26 mouse cellular contexts compared by ENCODE assay signal in genomic region chr4:102230898-102231297, GRCm38 (mm10).
DNase-seq lines count a peak whose midpoint lies in the region; ATAC-seq and TF ChIP-seq lines count a peak whose summit lies in the region.
"Had no signal": no experiment of that assay in that cellular context is flagged by ENCODE, and none has a peak within 500 bp of the region (broad histone marks: within the 10 kb centered on the region; RNA-seq: fewer than 3 reads in every experiment).

No protein-coding gene starts in this region.

- no peak overlapping the region for H3K9ac ChIP-seq in heart, embryonic 11.5 days (ENCODE audit: low read depth, low read length)
- no peak overlapping the region for H3K9ac ChIP-seq in CH12.LX (ENCODE audit: insufficient read depth, low read depth)
- H3K9ac ChIP-seq in midbrain, embryonic 14.5 days (replicated peaks; ENCODE audit: low read length) = no peak overlapping the region
- H3K9ac ChIP-seq: embryonic facial prominence, embryonic 13.5 days; embryonic facial prominence, embryonic 15.5 days; forebrain, embryonic 12.5 days had no signal

- no peak overlapping the region for H3K4me3 ChIP-seq in heart, embryonic 11.5 days (ENCODE audit: low read depth, low read length)
- H3K4me3 ChIP-seq in layer of hippocampus, adult 2 months = no peak overlapping the region
- no peak overlapping the region for H3K4me3 ChIP-seq in CH12.LX (replicated peaks in 1 of 3; ENCODE audit: low read depth in 2 of 3, low read length in 2 of 3, poor library complexity in 1 of 3)
- H3K4me3 ChIP-seq in midbrain, embryonic 14.5 days (replicated peaks; ENCODE audit: low read depth, low read length) = no peak overlapping the region
- H3K4me3 ChIP-seq: embryonic facial prominence, embryonic 13.5 days; embryonic facial prominence, embryonic 15.5 days; erythroblast, embryonic 14.5 days; forebrain, embryonic 10.5 days; forebrain, embryonic 12.5 days had no signal

- in situ Hi-C loops in CH12.LX (cut with MboI; ENCODE audit: low pct_ligation_motif_present, low pct_unique_long_range_greater_than_20kb, low sequenced_read_pairs) = no loop called here

- DNase-seq in heart, adult 18-20 months = peak; percentile 10 to 14
- DNase-seq in heart, postnatal 25 days (ENCODE audit: low spot score) = no peak
- DNase-seq in heart, postnatal 36 days = no peak
- no peak for DNase-seq in layer of hippocampus, adult 2 months (ENCODE audit: low spot score in 2 of 2)
- DNase-seq in layer of hippocampus, adult 18-20 months (ENCODE audit: low spot score in 2 of 2) = no peak
- DNase-seq in CH12.LX (ENCODE audit: extremely low read depth) = no peak
- DNase-seq in midbrain, embryonic 14.5 days = no peak
- DNase-seq: adrenal gland, adult 2 months; adrenal gland, postnatal 10 days; adrenal gland, postnatal 25 days; B cell, adult 2 months; cerebellum, adult 11 months; cerebellum, adult 18-20 months; cerebellum, adult 8-10 months; cerebellum, adult 9-11 months; cerebellum, postnatal 14 days; cerebellum, postnatal 36 days; embryo, embryonic 11 days had no signal

- no peaks in the 10 kb centered on the region for H3K36me3 ChIP-seq in heart, embryonic 11.5 days (ENCODE audit: control insufficient read depth, insufficient read depth, low read length)
- H3K36me3 ChIP-seq in CH12.LX (replicated peaks in 1 of 2; ENCODE audit: control insufficient read depth in 1 of 2, insufficient read depth in 1 of 2, low read length in 1 of 2) = no peaks in the 10 kb centered on the region
- H3K36me3 ChIP-seq in midbrain, embryonic 14.5 days (ENCODE audit: control insufficient read depth, insufficient read depth, low read length) = no peaks in the 10 kb centered on the region
- H3K36me3 ChIP-seq: embryonic facial prominence, embryonic 13.5 days; embryonic facial prominence, embryonic 15.5 days; forebrain, embryonic 10.5 days; forebrain, embryonic 12.5 days had no signal

- no peaks in the 10 kb centered on the region for H3K9me3 ChIP-seq in heart, embryonic 11.5 days (replicated peaks; ENCODE audit: control insufficient read depth, low read length)
- no peaks in the 10 kb centered on the region for H3K9me3 ChIP-seq in CH12.LX (replicated peaks; ENCODE audit: low read length)
- no peaks in the 10 kb centered on the region for H3K9me3 ChIP-seq in midbrain, embryonic 14.5 days (ENCODE audit: control insufficient read depth, low read length)
- H3K9me3 ChIP-seq: embryonic facial prominence, embryonic 13.5 days; embryonic facial prominence, embryonic 15.5 days; forebrain, embryonic 10.5 days; forebrain, embryonic 12.5 days had no signal

- ATAC-seq in heart, embryonic 11.5 days (replicated peaks; ENCODE audit: insufficient number of reproducible peaks, low FRiP score, low TSS enrichment) = no peak
- ATAC-seq in midbrain, embryonic 14.5 days (ENCODE audit: low FRiP score, low TSS enrichment) = no peak
- ATAC-seq: CD4-positive, CD25-positive, alpha-beta regulatory T cell, adult 4 months; forebrain, embryonic 14.5 days had no signal

- H3K4me1 ChIP-seq in heart, embryonic 11.5 days (ENCODE audit: control insufficient read depth, insufficient read depth, low read length) = peaks cover 16% of the 10 kb centered on the region
- H3K4me1 ChIP-seq in CH12.LX (ENCODE audit: control insufficient read depth in 1 of 2, insufficient read depth in 2 of 2) = peaks cover 0 to 6% of the 10 kb centered on the region in 2 experiments; a peak in 2 of 4 replicates
- no peaks in the 10 kb centered on the region for H3K4me1 ChIP-seq in midbrain, embryonic 14.5 days (ENCODE audit: control insufficient read depth, insufficient read depth, low read length)
- H3K4me1 ChIP-seq: embryonic facial prominence, embryonic 15.5 days had no signal

- dilution Hi-C loops in CH12.LX (cut with MboI; ENCODE audit: extremely low pct_ligation_motif_present, extremely low pct_unique_long_range_greater_than_20kb, low sequenced_read_pairs) = loop anchor here (25.0 kb wide), 1 partner anchor 256 kb away; no protein-coding TSS in a partner anchor

- no peak for TF ChIP-seq RAD21 in CH12.LX (IDR thresholded peaks at IDR 0.05; ENCODE audit: low read depth, low read length)

- no peak for TF ChIP-seq EP300 in CH12.LX (IDR thresholded peaks at IDR 0.05; ENCODE audit: low read length)

- TF ChIP-seq POLR2A in CH12.LX (IDR thresholded peaks at IDR 0.05; ENCODE audit: low read depth, low read length) = no peak

- no peaks in the 10 kb centered on the region; the same call in 1 of the 2 replicates for H3K79me2 ChIP-seq in CH12.LX (replicated peaks; ENCODE audit: control insufficient read depth, extremely low read depth, insufficient read depth, poor library complexity, severe bottlenecking)

- TF ChIP-seq CTCF in layer of hippocampus, adult 2 months (conservative IDR thresholded peaks at IDR 0.05) = no peak
- no peak for TF ChIP-seq CTCF in CH12.LX (conservative IDR thresholded peaks at IDR 0.05 in 1 of 2, IDR thresholded peaks at IDR 0.05 in 1 of 2; ENCODE audit: low read depth in 2 of 2, low read length in 2 of 2)

- 0 out of 2 replicates have a peak overlapping the region, but pooled peaks have one; percentile 16 for H3K4me2 ChIP-seq in heart, embryonic 11.5 days
- no peak overlapping the region for H3K4me2 ChIP-seq in CH12.LX (ENCODE audit: insufficient read depth, low read depth, poor library complexity, severe bottlenecking)
- no peak overlapping the region for H3K4me2 ChIP-seq in midbrain, embryonic 14.5 days (ENCODE audit: low read length)
- H3K4me2 ChIP-seq: embryonic facial prominence, embryonic 13.5 days; embryonic facial prominence, embryonic 15.5 days; forebrain, embryonic 12.5 days had no signal

- H3K27me3 ChIP-seq in heart, embryonic 11.5 days (ENCODE audit: control insufficient read depth, insufficient read depth, low read length) = no peaks in the 10 kb centered on the region
- H3K27me3 ChIP-seq in CH12.LX (replicated peaks) = no peaks in the 10 kb centered on the region
- no peaks in the 10 kb centered on the region for H3K27me3 ChIP-seq in midbrain, embryonic 14.5 days (ENCODE audit: control insufficient read depth, insufficient read depth, low read length)
- H3K27me3 ChIP-seq: embryonic facial prominence, embryonic 13.5 days; embryonic facial prominence, embryonic 15.5 days; forebrain, embryonic 12.5 days had no signal

- intact Hi-C loops in heart, postnatal 25 days (cut with DNase I) = loop anchor here (2.0 kb wide), 1 partner anchor 18 kb away; no protein-coding TSS in a partner anchor
- intact Hi-C loops in heart, postnatal 36 days (cut with DNase I) = no loop called here

- H3K27ac ChIP-seq in heart, embryonic 11.5 days (ENCODE audit: low read depth, low read length) = no peak overlapping the region
- peak overlapping the region; percentile 78 for H3K27ac ChIP-seq in layer of hippocampus, adult 2 months
- no peak overlapping the region for H3K27ac ChIP-seq in CH12.LX (ENCODE audit: insufficient read depth, low read depth)
- no peak overlapping the region for H3K27ac ChIP-seq in midbrain, embryonic 14.5 days (replicated peaks; ENCODE audit: low read depth, low read length)
- H3K27ac ChIP-seq: embryonic facial prominence, embryonic 13.5 days; embryonic facial prominence, embryonic 15.5 days; forebrain, embryonic 10.5 days; forebrain, embryonic 12.5 days had no signal

- WGBS in heart, embryonic 11.5 days (ENCODE audit: insufficient replicate concordance) = 21% methylated on average over 1 of the region's 1 CpGs
- WGBS in midbrain, embryonic 14.5 days = 100% methylated on average over 1 of the region's 1 CpGs

TF ChIP-seq in CH12.LX, 34 proteins besides CTCF, POLR2A, EP300 and RAD21:
- TF ChIP-seq HCFC1 (IDR thresholded peaks at IDR 0.05; ENCODE audit: low read depth, low read length) = no peak
- TF ChIP-seq IRF4 (IDR thresholded peaks at IDR 0.05; ENCODE audit: low read depth, low read length) = 0 out of 2 replicates have a peak, but pooled peaks have one; percentile 38
- peak; percentile 67 for TF ChIP-seq MEF2A (IDR thresholded peaks at IDR 0.05; ENCODE audit: borderline replicate concordance, low read depth, low read length)

Comparison
In these comparisons a context has a peak if more than half of its experiments do, and no peak if none do; other contexts are left out.
1. DNase-seq: peak in heart, adult 18-20 months (2 of 2); none in heart, postnatal 25 days (single experiment), heart, postnatal 36 days (0 of 2), layer of hippocampus, adult 2 months (0 of 2), layer of hippocampus, adult 18-20 months (0 of 2), CH12.LX (single experiment) and midbrain, embryonic 14.5 days (single experiment).